Mouse (Mus musculus): ENCODE data around the gene Gm4131.

The Gm4131 gene

DNA sequence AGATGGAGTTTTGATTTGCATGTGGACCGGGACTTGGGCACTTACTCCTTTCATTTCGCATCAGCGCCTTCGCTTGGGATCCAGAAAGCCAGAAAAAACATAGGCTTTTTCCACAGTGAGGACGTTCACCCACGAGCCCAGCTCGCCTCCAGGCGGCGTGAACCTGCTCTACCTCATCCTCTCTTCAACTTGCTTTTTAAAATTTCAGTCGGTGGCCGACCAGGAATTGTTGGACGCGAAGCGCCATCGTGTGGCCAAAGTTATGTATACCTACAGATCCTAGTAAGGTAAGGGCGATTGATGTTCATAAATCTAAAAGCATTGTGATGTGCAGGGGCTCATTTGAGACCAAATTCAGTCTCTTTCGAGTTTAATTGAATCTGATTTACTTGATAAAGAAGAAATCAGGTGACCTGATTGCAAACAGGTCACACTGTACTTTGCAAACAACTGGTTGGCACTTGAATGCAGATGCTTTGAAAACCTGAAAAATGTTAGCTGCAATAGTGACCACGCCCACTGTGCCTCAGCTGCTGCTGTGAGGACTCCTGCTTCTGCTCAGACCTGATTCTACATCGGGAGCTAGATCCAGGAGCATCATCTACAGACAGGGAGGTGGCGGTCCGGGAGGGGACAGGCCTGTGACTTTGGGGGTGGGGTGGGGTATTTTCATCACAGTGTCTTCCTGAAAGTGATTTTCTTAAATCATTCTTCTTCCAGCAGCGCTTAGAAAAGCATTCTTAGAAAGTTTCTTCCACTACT is 109.1 kb downstream of the Gm4131 start:
- peak; percentile 92 for DNase-seq (ENCODE audit: low spot score)

DNA sequence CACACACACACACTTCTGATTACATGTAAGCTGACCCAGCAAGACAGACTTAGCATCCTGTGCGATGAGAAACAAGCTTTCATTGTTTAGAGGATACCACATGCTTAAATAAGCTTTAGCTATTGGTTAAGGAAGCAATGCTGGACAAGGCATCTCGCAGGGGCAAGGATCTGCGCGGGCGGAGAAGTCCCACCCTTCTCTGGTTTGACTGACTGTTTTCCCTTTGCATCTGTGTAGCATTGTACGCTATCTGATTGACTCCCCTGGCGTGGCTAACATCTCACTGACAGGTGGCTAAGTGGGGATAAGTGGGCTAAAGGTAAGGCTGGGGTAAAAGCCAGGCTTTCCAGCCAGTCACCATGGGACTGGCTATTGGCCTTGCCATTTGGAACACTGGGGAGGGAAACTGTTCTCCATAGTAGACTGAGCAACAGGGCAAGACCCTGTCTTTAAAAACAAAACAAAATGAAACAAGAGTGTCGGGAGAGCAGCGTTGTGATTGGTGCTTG is 110.4 kb downstream of the Gm4131 start, which contains the start of gene Gucy1b2:
Gene Gucy1b2, minus strand, starts transcription at position 51 of the 509 bp plus-strand sequence.
- DNase-seq (ENCODE audit: low spot score) = no peak

DNA sequence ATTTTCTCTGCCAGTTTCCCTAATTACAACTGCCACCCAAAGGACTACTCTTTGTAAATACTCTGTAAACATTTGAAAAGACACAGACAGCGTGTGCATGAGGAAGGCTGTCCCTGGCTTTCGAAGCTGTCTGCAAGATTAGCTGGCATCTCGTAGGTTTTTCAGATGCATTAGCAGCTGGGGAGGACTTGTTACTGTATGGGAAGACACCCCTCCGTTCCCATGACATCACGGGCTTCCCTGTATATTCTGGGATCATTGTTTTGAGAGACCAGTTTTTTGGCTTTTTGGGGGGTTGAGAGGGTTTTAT is 111.2 kb downstream of the Gm4131 start:
- DNase-seq (ENCODE audit: low spot score) = no peak

DNA sequence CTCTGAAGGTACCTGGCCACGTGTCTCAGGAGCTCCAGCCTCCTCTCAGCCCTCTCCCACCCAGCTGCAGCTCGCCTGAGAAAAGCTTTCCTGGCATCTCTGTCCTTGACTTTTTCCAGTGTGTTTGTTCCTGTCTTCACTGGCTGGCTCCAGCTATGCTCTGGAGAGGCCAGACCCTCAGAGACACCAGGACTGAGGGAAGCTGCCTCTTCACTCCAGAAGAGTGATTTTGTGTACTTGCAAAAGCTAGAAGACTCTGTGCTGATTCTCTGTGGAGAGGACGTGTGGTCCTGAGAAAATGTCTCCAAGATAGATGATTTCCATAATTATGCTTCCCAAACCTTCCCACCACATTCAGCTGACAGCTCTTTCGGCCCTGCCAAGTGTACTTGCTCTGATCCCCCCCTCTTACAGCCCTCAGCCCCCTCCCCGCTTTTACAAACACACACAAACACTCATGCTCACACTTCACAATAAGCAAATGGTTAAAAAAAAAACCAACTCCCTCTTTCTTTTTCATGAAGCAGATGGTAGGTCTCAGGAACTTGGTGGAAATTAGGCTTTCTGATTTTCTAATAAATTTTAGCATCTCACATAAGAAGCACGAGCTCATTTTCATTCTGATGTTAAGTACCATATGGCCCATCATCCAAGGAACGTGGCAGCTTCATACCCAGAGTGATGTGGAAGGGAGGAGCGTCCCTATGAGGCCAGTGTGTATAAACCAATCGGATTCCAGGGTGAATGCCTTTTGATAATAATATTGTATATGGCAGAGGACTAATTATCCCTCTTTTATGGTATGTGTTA is 111.8 kb downstream of the Gm4131 start:
- DNase-seq (ENCODE audit: low spot score) = no peak

DNA sequence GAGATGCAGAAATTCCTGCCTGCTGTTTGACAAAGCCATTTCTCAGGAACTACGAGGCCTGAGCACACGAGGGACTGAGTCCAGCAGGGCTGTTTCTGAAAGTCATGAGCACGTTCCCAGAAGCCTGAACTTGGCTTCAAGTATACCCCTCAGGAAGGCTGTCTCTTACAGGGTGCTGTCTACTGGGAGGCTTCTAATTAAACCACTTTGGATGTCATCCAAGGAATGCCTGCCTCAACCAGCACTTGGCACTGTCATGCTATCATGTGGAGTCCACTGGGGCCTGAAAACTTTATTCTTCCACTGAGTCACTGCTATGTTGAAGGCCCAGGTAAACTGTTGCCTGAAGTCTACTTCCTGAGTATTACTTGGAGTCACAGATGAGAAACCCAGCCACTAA is 112.6 kb downstream of the Gm4131 start:
- no peak for DNase-seq (ENCODE audit: low spot score)

DNA sequence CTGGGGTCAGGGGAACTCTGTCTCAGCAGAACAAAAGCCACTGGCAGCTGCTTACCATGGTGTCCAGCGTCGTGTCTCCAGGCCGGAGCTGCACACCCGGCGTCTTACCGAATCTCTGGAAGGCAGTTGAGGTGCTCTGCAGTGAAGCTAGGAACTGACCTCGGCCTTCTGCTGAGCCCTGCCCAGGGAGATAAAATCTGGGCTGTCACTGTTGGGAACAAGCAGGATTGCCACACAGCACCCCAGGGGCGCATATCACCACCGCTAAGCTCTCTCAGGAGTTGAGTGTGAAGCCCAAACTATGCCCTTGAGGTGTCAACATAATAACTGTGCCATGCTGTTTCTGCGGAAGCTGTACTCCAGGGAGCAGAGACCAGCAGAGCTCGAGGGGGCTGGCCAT is 113.4 kb downstream of the Gm4131 start:
- DNase-seq (ENCODE audit: low spot score) = no peak

DNA sequence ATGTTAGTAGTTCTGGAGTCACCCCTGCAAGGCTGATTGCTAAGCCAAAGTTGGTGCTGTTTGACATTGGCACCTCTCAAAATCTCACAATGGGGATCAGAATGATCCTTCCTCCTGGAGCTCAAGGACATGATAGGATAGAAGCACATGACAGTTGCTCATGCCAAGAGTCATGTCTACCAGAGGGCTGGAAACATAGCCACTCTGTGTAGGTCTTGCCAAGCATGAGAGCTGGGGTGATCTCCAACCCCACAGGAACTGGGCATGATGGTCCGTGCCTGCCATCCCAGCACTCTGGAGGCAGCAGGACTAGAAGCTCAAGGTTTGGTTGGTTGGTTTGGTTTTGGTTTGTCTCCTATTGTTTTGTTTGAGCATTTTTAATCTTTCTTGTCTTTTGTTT is 116.0 kb downstream of the Gm4131 start:
- DNase-seq (ENCODE audit: low spot score) = no peak

DNA sequence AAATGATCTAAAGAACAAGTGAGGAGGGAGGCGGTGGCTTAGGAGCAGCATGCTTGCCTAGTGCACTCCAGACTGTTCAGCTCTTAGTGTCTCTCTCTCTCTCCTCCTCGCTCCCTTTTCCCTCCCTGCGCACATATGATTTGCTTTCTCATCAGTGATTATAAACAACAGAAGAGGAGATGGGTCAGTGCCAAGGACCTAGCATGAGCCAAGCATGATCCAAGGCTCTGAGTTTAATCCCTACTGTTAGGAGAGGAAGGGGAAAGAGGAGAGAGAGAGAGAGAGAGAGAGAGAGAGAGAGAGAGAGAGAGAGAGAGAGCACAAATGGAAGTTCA is 119.5 kb downstream of the Gm4131 start:
- no peak for DNase-seq (ENCODE audit: low spot score)

DNA sequence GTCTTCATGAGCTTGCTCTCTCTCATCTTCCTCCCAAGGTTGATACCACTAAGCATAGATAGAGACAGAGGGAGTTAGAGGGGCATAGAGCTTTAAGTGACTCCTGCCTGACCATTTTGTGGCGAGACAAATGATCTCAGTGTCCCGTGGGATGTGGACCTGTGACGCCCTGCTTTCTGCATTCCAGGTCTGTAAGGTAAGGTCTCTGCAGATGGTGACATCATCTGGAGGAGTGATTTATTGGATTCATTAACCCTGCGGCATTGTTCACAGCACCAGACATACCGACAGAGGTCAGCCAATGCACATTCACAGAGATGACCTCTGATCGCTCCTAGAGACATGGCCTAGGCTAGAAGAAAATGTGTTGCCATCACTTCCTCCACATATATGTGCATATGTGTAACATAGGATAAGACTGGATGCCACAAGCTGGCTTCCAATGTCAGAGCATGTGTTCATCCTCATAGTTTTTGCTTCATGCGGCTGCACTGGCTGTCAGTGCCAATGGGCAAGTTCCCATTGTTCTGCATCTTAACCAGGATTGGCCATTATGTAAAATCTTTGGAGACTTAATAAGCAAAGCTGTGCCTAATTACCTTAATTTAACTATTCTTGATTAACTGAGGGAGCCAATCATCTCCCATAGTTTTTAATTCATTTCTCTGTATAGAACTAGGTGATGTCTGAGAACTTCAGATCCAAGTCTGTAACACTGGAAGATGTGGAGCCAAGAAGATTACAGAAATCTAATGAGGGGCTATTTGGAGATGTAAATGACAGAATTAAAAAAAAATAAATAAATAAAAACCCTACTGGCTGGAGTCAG is 120.1 kb downstream of the Gm4131 start:
- peak; percentile 43 for DNase-seq (ENCODE audit: low spot score)

DNA sequence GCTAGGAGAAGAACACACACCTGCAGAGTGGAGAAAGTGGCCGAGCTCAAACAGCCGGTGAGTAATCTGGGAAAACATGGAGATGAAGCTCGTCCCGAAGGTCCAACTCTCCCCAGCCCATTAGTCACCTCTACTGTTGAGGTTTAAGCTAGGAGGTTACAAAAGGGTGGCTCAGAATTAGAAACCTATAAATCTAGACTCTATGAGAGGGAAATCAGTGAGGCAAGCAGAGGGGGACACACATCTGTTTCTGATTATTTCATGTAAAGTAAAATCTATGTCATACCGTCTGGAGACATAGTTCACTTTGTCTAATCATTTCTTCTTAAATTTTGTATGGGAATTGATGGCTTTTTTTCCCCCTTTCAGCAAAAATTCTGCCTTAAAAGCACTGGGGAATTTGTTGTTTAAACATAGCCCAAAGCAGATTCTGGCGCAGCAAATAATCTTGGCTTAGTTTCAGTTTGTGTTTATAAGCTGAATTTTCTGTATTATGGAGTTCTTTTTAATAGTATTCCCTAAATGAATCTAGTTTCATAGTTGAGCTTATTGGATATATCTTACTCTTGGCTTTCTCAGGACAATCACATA is 122.8 kb downstream of the Gm4131 start:
- no peak for DNase-seq (ENCODE audit: low spot score)

DNA sequence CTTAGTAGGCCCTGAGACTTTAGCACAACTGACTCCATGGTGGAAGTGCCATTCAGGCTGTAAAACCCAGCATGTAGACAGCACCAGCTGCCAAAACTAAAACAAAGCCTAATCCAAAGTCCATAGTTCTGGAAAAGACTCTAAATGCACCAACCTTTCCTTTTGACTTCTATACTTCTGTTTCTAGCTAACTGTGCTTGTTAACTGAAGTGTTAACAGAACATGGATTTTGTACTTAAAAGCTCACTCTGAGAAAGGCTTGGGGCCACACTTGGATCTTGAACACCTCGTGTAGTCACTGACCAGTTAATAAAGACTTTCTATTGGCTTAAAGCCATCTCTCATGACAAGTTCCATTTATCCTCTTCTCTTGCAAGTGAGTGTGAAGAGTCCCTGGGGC is 123.8 kb downstream of the Gm4131 start:
- DNase-seq (ENCODE audit: low spot score) = no peak

DNA sequence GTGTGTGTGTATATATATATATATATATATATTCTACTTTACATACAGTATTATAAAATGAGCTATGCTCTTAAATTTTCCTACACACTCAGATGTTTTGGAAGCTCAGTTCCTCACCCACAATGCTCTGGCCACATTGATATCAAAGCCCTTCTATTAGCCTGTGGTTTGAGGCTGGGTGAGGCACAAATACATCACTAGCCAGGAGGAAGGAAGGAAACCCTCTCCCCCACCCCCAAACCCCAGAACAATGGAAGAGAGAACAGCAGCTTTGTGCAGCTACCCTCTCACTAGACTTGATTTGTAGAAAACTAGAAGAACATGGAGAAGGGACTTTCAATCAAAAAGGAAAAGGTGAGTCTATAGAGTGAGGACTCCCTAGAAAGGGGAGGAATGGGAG is 126.7 kb downstream of the Gm4131 start:
- no peak for DNase-seq (ENCODE audit: low spot score)

DNA sequence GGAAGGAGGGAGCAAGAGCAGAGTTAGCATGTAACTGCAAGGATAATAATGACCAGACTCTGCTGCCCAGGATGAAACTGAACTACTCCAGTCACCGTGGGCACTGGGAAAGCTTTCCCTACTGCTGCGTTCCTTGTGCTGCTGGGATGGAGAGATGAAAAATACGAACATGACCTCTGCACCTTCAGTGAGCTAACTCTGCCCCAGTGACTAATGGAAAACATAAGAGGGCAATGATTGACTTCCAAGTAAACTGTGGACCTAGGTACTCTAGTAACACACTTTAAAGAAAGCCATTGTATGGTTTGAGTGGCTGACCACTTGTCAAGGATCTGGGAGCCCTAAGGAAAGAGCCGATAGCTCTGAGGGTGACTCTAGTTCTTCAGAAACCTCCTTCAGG is 128.5 kb downstream of the Gm4131 start:
- no peak for DNase-seq (ENCODE audit: low spot score)

DNA sequence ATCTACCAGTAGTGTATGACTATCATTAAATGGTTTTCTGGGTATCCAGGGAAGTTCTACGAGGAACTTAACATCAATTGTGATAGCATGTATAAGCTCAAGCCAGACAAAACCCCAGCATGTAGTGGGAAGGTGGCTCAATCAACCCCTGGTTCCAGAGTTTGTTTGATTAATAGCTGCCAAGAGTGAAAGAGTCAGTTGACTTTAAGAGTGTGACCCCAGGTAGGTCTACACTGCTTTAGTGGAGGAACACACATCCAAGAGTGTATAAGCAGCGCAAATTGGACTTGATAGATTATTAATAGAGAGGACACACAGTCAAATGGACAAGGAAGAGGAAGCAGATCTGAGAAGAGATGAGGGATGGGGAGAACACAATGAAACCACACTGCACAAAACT is 128.9 kb downstream of the Gm4131 start:
- DNase-seq (ENCODE audit: low spot score) = no peak

DNA sequence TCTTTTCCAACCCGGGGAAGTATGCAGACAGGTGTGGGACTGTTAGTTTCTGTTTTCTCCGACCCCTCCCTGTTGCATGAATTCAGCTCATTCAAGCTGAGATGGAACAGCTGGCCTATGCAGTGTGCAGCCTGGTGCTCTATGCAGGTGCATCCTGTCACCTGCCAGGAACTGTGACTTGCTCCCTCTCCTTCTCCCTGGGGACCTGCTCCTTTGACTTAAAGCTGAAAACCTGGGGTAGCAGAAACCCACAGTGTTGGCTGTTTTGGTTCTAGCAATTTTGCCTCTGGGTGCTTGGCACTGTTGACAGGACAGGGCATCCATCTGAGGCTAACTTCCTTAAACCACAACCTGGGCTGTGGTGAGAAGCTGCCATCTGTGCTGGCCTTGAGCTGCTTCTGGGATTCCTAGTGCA is 141.4 kb downstream of the Gm4131 start:
- DNase-seq (ENCODE audit: low spot score) = no peak

DNA sequence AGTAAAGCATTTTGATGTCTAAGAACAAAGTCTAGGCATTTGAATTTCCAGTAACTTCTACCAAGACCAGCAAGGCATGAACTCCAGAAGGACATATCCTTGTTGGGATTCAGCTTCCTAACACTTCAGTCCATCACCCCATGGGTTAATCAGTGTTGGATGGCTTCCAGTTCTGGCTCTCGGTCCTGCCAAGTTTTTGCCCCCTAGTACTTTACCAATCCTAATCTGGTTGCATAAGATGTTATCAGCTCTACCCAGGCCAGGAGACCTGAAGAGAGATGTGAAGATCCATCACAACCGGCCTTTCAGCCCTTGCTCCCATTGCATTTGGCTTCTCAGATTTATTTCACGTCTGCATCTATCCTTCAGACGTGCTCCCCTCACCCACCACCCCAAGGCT is 144.5 kb downstream of the Gm4131 start:
- no peak for DNase-seq (ENCODE audit: low spot score)

DNA sequence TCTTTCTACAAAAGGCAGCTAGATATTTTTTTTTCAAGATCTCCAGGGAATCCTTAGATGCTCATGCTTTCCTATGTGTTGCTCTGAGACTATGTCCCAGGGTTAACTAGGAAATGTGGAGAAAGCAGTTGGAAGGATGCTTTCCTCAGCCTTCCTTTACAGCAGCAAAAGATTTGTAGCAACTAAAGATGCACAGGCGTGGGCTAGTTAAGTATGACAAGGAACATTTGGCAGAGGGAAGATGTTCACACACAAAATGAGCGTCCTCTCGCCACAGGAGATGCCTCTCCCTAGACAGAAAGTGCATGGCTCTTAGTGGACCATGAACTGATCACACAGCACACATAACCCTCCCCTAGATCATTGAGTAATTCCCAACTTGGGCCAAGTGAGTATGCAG is 149.2 kb downstream of the Gm4131 start:
- DNase-seq (ENCODE audit: low spot score) = no peak

DNA sequence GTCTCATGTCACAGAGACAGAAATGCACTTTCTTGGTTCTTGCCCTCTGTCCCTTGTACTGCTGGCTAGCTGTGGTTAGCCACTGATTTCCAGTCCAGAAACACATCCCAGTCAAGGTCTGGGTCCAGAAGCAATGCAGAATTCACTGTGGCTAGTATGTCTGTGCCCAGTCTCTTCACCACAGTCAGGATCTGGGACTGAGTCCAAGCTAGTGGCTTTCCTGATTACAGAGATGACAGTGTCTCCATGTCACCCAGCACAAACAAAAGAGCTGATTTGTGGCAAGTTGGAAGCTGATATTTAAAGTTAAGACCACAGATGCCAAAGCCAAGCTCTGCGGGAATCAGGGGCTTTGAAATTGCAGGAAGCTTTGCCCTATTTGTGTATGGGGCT is 150.0 kb downstream of the Gm4131 start:
- no peak for DNase-seq (ENCODE audit: low spot score)

DNA sequence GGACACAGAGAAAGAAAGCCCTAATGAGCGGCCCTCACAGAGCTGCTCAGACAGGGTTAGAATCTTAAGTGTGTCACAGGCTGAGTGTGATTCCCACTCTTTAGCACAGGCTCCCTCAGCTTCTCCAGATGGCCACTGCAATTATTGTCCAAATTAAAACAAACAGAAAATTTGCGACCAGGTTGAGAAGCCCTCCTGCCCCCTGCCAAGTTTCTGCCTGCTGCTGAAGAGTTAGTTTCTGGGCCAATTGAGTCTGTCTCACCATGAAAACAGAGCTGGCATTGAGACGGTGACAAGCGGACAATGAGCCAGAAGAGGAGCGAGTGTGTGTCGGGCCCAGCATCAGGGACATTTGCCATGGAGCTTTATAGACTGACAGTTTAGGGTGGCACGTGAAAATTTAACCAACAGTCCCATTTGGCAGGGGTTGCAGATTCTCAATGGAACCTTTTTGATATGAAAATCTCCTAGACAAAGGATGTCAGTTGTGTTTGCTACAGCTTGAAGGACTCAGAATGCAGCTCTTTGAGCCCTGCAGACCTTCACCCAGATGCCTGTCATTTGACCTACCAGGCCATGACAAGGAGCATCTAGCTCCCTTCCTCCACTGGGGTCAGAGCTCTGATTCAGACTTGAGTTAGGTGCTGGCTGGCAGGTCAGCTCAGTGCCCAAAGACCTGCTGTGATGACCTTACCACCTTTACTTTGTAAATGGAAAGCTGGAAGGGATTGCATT is 150.5 kb downstream of the Gm4131 start:
- no peak for DNase-seq (ENCODE audit: low spot score)
